Mouse (Mus musculus): ENCODE data around the gene Kcnh5. TPM values are rescaled to one million over a fixed set of nuclear protein-coding genes. Genes with fewer than 3 reads are reported as not detected.

Gene Kcnh5
- polyA plus RNA-seq, 1 experiment from 2014 or later, result not detected

GRCm38 (mm10) chr12:74887064-74887463, 290.1 kb downstream of the Kcnh5 start:
- no peak overlapping the region for H3K9ac ChIP-seq (ENCODE audit: low read length)
- no peak overlapping the region for H3K4me3 ChIP-seq (ENCODE audit: control insufficient read depth in 1 of 2, insufficient read depth in 1 of 2, low read depth in 1 of 2, low read length in 2 of 2)
- no peaks in the 10 kb centered on the region for H3K27me3 ChIP-seq (ENCODE audit: control insufficient read depth, insufficient read depth, low read length)
- WGBS, result 71% methylated on average over 1 of the region's 1 CpGs
- ATAC-seq (ENCODE audit: insufficient number of reproducible peaks, insufficient read depth, low FRiP score, low read depth), result no peak
- no peak overlapping the region for H3K4me2 ChIP-seq (ENCODE audit: low read length)
- no peaks in the 10 kb centered on the region for H3K4me1 ChIP-seq (ENCODE audit: control insufficient read depth in 2 of 2, insufficient read depth in 2 of 2, low read length in 2 of 2)
- H3K9me3 ChIP-seq (ENCODE audit: control insufficient read depth, low read length), result no peaks in the 10 kb centered on the region
- no peaks in the 10 kb centered on the region for H3K36me3 ChIP-seq (ENCODE audit: control insufficient read depth, insufficient read depth, low read length)
- H3K27ac ChIP-seq (replicated peaks in 1 of 2; ENCODE audit: control insufficient read depth in 1 of 2, insufficient read depth in 1 of 2, low read depth in 2 of 2, low read length in 2 of 2), result no peak overlapping the region

DNA sequence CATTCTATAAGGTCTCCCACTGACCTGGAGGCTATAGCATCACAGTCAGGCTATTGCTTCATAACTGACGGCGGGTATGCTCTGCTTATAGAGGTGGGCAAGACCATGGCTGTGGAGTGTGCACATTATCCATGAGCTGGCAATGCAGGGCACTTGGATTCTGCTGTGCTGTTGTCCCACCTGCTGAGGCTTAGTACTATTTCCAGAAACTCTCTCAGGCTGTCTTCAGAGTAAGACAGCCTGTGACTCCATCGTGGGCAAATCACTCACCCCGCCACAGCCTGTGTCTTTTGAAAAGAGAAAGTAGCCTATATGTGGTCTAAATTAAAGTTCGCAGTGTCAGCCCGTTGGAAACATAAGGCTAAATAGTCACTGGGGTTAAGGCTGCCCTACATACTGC, 295.8 kb downstream of the Kcnh5 start:
- WGBS, result 82% methylated on average over 6 of the region's 6 CpGs

GRCm38 (mm10) chr12:74855666-74856065, 321.5 kb downstream of the Kcnh5 start:
- Histone ChIP-seq H3K27ac (replicated peaks in 1 of 2; ENCODE audit: control insufficient read depth in 1 of 2, insufficient read depth in 1 of 2, low read depth in 2 of 2, low read length in 2 of 2) (no peak overlapping the region), H3K4me3 (ENCODE audit: control insufficient read depth in 1 of 2, insufficient read depth in 1 of 2, low read depth in 1 of 2, low read length in 2 of 2) (no peak overlapping the region), H3K9me3 (ENCODE audit: control insufficient read depth, low read length) (no peaks in the 10 kb centered on the region), H3K4me1 (ENCODE audit: control insufficient read depth in 2 of 2, insufficient read depth in 2 of 2, low read length in 2 of 2) (no peaks in the 10 kb centered on the region), H3K4me2 (ENCODE audit: low read length) (no peak overlapping the region), H3K36me3 (ENCODE audit: control insufficient read depth, insufficient read depth, low read length) (no peaks in the 10 kb centered on the region), H3K27me3 (ENCODE audit: control insufficient read depth, insufficient read depth, low read length) (no peaks in the 10 kb centered on the region), H3K9ac (ENCODE audit: low read length) (no peak overlapping the region)
- 85% methylated on average over 2 of the region's 2 CpGs for WGBS
- no peak for ATAC-seq (ENCODE audit: insufficient number of reproducible peaks, insufficient read depth, low FRiP score, low read depth)

More for the DNA sequence above, 295.8 kb downstream of the Kcnh5 start:
- Histone ChIP-seq H3K27ac (replicated peaks in 1 of 2; ENCODE audit: control insufficient read depth in 1 of 2, insufficient read depth in 1 of 2, low read depth in 2 of 2, low read length in 2 of 2) (no peak overlapping the region), H3K4me2 (ENCODE audit: low read length) (no peak overlapping the region), H3K9me3 (ENCODE audit: control insufficient read depth, low read length) (no peaks in the 10 kb centered on the region), H3K36me3 (ENCODE audit: control insufficient read depth, insufficient read depth, low read length) (no peaks in the 10 kb centered on the region), H3K4me1 (ENCODE audit: control insufficient read depth in 2 of 2, insufficient read depth in 2 of 2, low read length in 2 of 2) (no peaks in the 10 kb centered on the region), H3K27me3 (ENCODE audit: control insufficient read depth, insufficient read depth, low read length) (no peaks in the 10 kb centered on the region), H3K4me3 (ENCODE audit: control insufficient read depth in 1 of 2, insufficient read depth in 1 of 2, low read depth in 1 of 2, low read length in 2 of 2) (no peak overlapping the region), H3K9ac (ENCODE audit: low read length) (no peak overlapping the region)
- no peak for ATAC-seq (ENCODE audit: insufficient number of reproducible peaks, insufficient read depth, low FRiP score, low read depth)

DNA sequence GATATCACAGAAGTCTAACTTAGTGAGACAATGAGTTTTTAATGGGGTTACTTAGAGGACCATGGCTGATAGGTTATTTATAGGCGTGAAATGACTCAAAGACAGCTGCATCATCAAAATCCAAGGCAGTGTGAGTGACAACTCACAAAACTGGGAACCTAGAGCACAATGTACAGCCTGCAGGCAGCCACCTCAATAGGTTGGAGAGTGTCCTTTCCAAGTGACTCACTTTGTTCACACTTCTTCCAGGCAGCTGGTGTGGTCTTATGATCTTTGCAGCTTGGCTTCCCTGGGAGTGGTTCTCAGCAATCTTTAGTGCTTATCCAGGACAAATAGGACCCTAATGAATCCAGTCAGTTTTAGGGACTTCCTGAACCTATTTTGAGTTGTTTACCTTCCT, 322.9 kb downstream of the Kcnh5 start:
- WGBS, result 45% methylated on average over 1 of the region's 1 CpGs
- H3K4me2 ChIP-seq (ENCODE audit: low read length), result no peak overlapping the region
- no peaks in the 10 kb centered on the region for H3K4me1 ChIP-seq (ENCODE audit: control insufficient read depth in 2 of 2, insufficient read depth in 2 of 2, low read length in 2 of 2)
- H3K27me3 ChIP-seq (ENCODE audit: control insufficient read depth, insufficient read depth, low read length), result no peaks in the 10 kb centered on the region
- no peak for ATAC-seq (ENCODE audit: insufficient number of reproducible peaks, insufficient read depth, low FRiP score, low read depth)
- H3K36me3 ChIP-seq (ENCODE audit: control insufficient read depth, insufficient read depth, low read length), result no peaks in the 10 kb centered on the region
- no peak overlapping the region for H3K4me3 ChIP-seq (ENCODE audit: control insufficient read depth in 1 of 2, insufficient read depth in 1 of 2, low read depth in 1 of 2, low read length in 2 of 2)
- H3K27ac ChIP-seq (replicated peaks in 1 of 2; ENCODE audit: control insufficient read depth in 1 of 2, insufficient read depth in 1 of 2, low read depth in 2 of 2, low read length in 2 of 2), result no peak overlapping the region
- no peaks in the 10 kb centered on the region for H3K9me3 ChIP-seq (ENCODE audit: control insufficient read depth, low read length)
- H3K9ac ChIP-seq (ENCODE audit: low read length), result no peak overlapping the region

DNA sequence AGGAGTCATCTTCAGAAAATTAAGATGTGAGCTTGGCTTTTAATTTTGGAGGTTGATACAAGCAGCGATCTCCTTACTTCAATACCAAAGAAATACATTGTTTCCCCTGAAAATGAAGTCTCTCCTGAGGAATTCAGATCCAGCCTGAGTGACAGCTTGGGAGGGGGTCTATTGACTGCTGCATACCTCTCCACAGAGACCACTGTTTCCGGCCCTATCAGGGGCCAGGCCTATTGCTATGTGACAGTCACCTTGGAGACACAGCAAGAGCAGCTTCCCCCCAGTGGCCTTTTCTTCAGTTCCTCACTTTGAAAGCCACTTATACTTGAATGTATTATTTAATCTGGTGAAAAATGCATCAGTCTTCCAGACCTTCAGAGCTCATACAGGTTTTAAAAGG, 326.8 kb downstream of the Kcnh5 start:
- no peak overlapping the region for H3K9ac ChIP-seq (ENCODE audit: low read length)
- no peak overlapping the region for H3K4me3 ChIP-seq (ENCODE audit: control insufficient read depth in 1 of 2, insufficient read depth in 1 of 2, low read depth in 1 of 2, low read length in 2 of 2)
- H3K4me1 ChIP-seq (ENCODE audit: control insufficient read depth in 2 of 2, insufficient read depth in 2 of 2, low read length in 2 of 2), result no peaks in the 10 kb centered on the region
- H3K36me3 ChIP-seq (ENCODE audit: control insufficient read depth, insufficient read depth, low read length), result no peaks in the 10 kb centered on the region
- ATAC-seq (ENCODE audit: insufficient number of reproducible peaks, insufficient read depth, low FRiP score, low read depth), result no peak
- no peaks in the 10 kb centered on the region for H3K9me3 ChIP-seq (ENCODE audit: control insufficient read depth, low read length)
- whole genome bisulfite sequencing, result 46% methylated on average over 2 of the region's 2 CpGs
- no peak overlapping the region for H3K27ac ChIP-seq (replicated peaks in 1 of 2; ENCODE audit: control insufficient read depth in 1 of 2, insufficient read depth in 1 of 2, low read depth in 2 of 2, low read length in 2 of 2)
- no peaks in the 10 kb centered on the region for H3K27me3 ChIP-seq (ENCODE audit: control insufficient read depth, insufficient read depth, low read length)
- no peak overlapping the region for H3K4me2 ChIP-seq (ENCODE audit: low read length)

GRCm38 (mm10) chr12:74849912-74850311, 327.2 kb downstream of the Kcnh5 start:
- WGBS, result 87% methylated on average over 4 of the region's 4 CpGs
- Histone ChIP-seq H3K4me2 (ENCODE audit: low read length) (no peak overlapping the region), H3K27ac (replicated peaks in 1 of 2; ENCODE audit: control insufficient read depth in 1 of 2, insufficient read depth in 1 of 2, low read depth in 2 of 2, low read length in 2 of 2) (no peak overlapping the region), H3K9me3 (ENCODE audit: control insufficient read depth, low read length) (no peaks in the 10 kb centered on the region), H3K4me1 (ENCODE audit: control insufficient read depth in 2 of 2, insufficient read depth in 2 of 2, low read length in 2 of 2) (no peaks in the 10 kb centered on the region), H3K36me3 (ENCODE audit: control insufficient read depth, insufficient read depth, low read length) (no peaks in the 10 kb centered on the region), H3K27me3 (ENCODE audit: control insufficient read depth, insufficient read depth, low read length) (no peaks in the 10 kb centered on the region), H3K4me3 (ENCODE audit: control insufficient read depth in 1 of 2, insufficient read depth in 1 of 2, low read depth in 1 of 2, low read length in 2 of 2) (no peak overlapping the region), H3K9ac (ENCODE audit: low read length) (no peak overlapping the region)
- ATAC-seq (ENCODE audit: insufficient number of reproducible peaks, insufficient read depth, low FRiP score, low read depth), result no peak

GRCm38 (mm10) chr12:74848611-74849347, 328.4 kb downstream of the Kcnh5 start:
- Histone ChIP-seq H3K9ac (ENCODE audit: low read length) (no peak overlapping the region), H3K9me3 (ENCODE audit: control insufficient read depth, low read length) (no peaks in the 10 kb centered on the region), H3K4me2 (ENCODE audit: low read length) (no peak overlapping the region), H3K27me3 (ENCODE audit: control insufficient read depth, insufficient read depth, low read length) (no peaks in the 10 kb centered on the region), H3K4me1 (ENCODE audit: control insufficient read depth in 2 of 2, insufficient read depth in 2 of 2, low read length in 2 of 2) (no peaks in the 10 kb centered on the region), H3K4me3 (ENCODE audit: control insufficient read depth in 1 of 2, insufficient read depth in 1 of 2, low read depth in 1 of 2, low read length in 2 of 2) (no peak overlapping the region), H3K27ac (replicated peaks in 1 of 2; ENCODE audit: control insufficient read depth in 1 of 2, insufficient read depth in 1 of 2, low read depth in 2 of 2, low read length in 2 of 2) (no peak overlapping the region), H3K36me3 (ENCODE audit: control insufficient read depth, insufficient read depth, low read length) (no peaks in the 10 kb centered on the region)
- ATAC-seq (ENCODE audit: insufficient number of reproducible peaks, insufficient read depth, low FRiP score, low read depth), result no peak
- WGBS, result 71% methylated on average over 12 of the region's 12 CpGs

Data from heart, embryonic 14.5 days (tissue).